Mouse (Mus musculus) B cell, adult 2 months (primary cell): ENCODE results near the gene Npc1l1.

Source experiments
- DNase-seq, 2 experiments: peaks; one replicate each; pipeline ENCODE4 v3.0.0; 2022

Npc1l1 gene

GRCm38 (mm10) chr11:6200570-6200969, 29.4 kb downstream of the Npc1l1 start:
- no peak for DNase-seq

- peak; percentile 89 to 90 for DNase-seq
Observed at GRCm38 (mm10) chr11:6200087-6200569, 29.8 kb downstream of the Npc1l1 start, which contains the start of gene Nudcd3. TSS of gene Nudcd3 (minus strand) at chr11:6200415.

- no peak for DNase-seq
Observed at GRCm38 (mm10) chr11:6199410-6200086, 30.4 kb downstream of the Npc1l1 start, which contains the start of gene A730071L15Rik. TSS of gene A730071L15Rik (plus strand) at chr11:6200029.

GRCm38 (mm10) chr11:6198449-6198848, 31.5 kb downstream of the Npc1l1 start:
- no peak for DNase-seq

- DNase-seq, result no peak
Observed at GRCm38 (mm10) chr11:6196780-6197179, 33.2 kb downstream of the Npc1l1 start.

GRCm38 (mm10) chr11:6187878-6188277, 42.1 kb downstream of the Npc1l1 start:
- DNase-seq, result peak; percentile 88

- DNase-seq, result no peak
Observed at GRCm38 (mm10) chr11:6187399-6187798, 42.5 kb downstream of the Npc1l1 start.

- peak; percentile 47 to 60 for DNase-seq
Observed at GRCm38 (mm10) chr11:6184202-6184935, 45.6 kb downstream of the Npc1l1 start.

GRCm38 (mm10) chr11:6183246-6183645, 46.7 kb downstream of the Npc1l1 start:
- DNase-seq, result no peak

GRCm38 (mm10) chr11:6180811-6181399, 49.0 kb downstream of the Npc1l1 start:
- peak in 1 of 2 experiments; percentile 16 for DNase-seq

- DNase-seq, result no peak
Observed at GRCm38 (mm10) chr11:6179194-6179593, 50.7 kb downstream of the Npc1l1 start.

GRCm38 (mm10) chr11:6178673-6179166, 51.2 kb downstream of the Npc1l1 start:
- DNase-seq, result peak; percentile 52 to 63

GRCm38 (mm10) chr11:6177781-6178420, 52.0 kb downstream of the Npc1l1 start:
- DNase-seq, result peak; percentile 59 to 62

GRCm38 (mm10) chr11:6175506-6175905, 54.4 kb downstream of the Npc1l1 start:
- no peak for DNase-seq

GRCm38 (mm10) chr11:6174719-6175118, 55.2 kb downstream of the Npc1l1 start:
- DNase-seq, result no peak

- peak; percentile 34 to 48 for DNase-seq
Observed at GRCm38 (mm10) chr11:6169041-6169663, 60.8 kb downstream of the Npc1l1 start.

GRCm38 (mm10) chr11:6166351-6166750, 63.6 kb downstream of the Npc1l1 start:
- no peak for DNase-seq

- DNase-seq, result no peak
Observed at GRCm38 (mm10) chr11:6165391-6166081, 64.4 kb downstream of the Npc1l1 start.

- DNase-seq, result no peak
Observed at GRCm38 (mm10) chr11:6164781-6165180, 65.2 kb downstream of the Npc1l1 start.

- no peak for DNase-seq
Observed at GRCm38 (mm10) chr11:6163706-6164105, 66.2 kb downstream of the Npc1l1 start.

GRCm38 (mm10) chr11:6163062-6163461, 66.9 kb downstream of the Npc1l1 start:
- no peak for DNase-seq

GRCm38 (mm10) chr11:6161549-6161948, 68.4 kb downstream of the Npc1l1 start:
- no peak for DNase-seq
